Mouse (Mus musculus) left cerebral cortex, adult 2 months (tissue): Measurements from ENCODE around the gene Alk. TPM values are rescaled to one million over a fixed set of nuclear protein-coding genes. Genes with fewer than 3 reads are reported as not detected.
A peak's percentile ranks its signal among the peaks of the same experiment; 100 is the strongest.

ENCODE experiments used
- DNase-seq, 2 experiments: peaks; one replicate each; pipeline ENCODE4 v3.0.0; 2021 to 2022; ENCODE audit warnings: low spot score in 2 of 2, mixed read lengths in 1 of 2; ENCODE audit errors: extremely low spot score in 1 of 2
- H3K27ac ChIP-seq: fragments of 200-600 bp; 2 replicates; pipeline ENCODE4 v1.8.1; 2022
- H3K4me3 ChIP-seq: fragments of 200-600 bp; 2 replicates; pipeline ENCODE4 v1.8.1; 2022
- CTCF ChIP-seq: fragments of 200-600 bp; IDR thresholded peaks from 2 replicates; pipeline ENCODE4 v1.8.1; 2022; ENCODE audit warnings: antibody characterized with exemption, mild to moderate bottlenecking, moderate library complexity
- intact Hi-C: fragments of 180-260 bp; cut with DNase I; formaldehyde crosslinking; loops from one replicate; pipeline ENCODE4 v1.15.1; 2025
- total RNA-seq, 2 experiments: library from RNA; stranded (reverse); gene quantifications; 2 replicates each; pipeline ENCODE4 v1.2.3; 2021

Gene Alk
- total RNA-seq, 2 experiments from 2014 or later: 8.5 to 9.0 TPM

GRCm38 (mm10) chr17:72276778-72277177 is 327.6 kb downstream of the Alk start:
- no peak for DNase-seq
- TF ChIP-seq CTCF: no peak
- intact Hi-C loops: no loop called here
- H3K27ac ChIP-seq: no peak overlapping the region
- no peak overlapping the region for H3K4me3 ChIP-seq

- DNase-seq: no peak
- TF ChIP-seq CTCF: no peak
- Histone ChIP-seq H3K27ac (no peak overlapping the region), H3K4me3 (no peak overlapping the region)
- intact Hi-C loops: no loop called here
Measured at GRCm38 (mm10) chr17:72275391-72275904, 329.0 kb downstream of the Alk start.

GRCm38 (mm10) chr17:72274205-72274604 is 330.2 kb downstream of the Alk start:
- no peak overlapping the region for H3K27ac ChIP-seq
- DNase-seq: no peak
- no peak overlapping the region for H3K4me3 ChIP-seq
- no peak for TF ChIP-seq CTCF
- intact Hi-C loops: no loop called here

- intact Hi-C loops: no loop called here
- no peak overlapping the region for H3K27ac ChIP-seq
- TF ChIP-seq CTCF: no peak
- DNase-seq: no peak
- no peak overlapping the region for H3K4me3 ChIP-seq
Measured at GRCm38 (mm10) chr17:72271640-72272039, 332.8 kb downstream of the Alk start.

- no peak for TF ChIP-seq CTCF
- DNase-seq: no peak
- no peak overlapping the region for H3K4me3 ChIP-seq
- intact Hi-C loops: no loop called here
- H3K27ac ChIP-seq: no peak overlapping the region
Measured at GRCm38 (mm10) chr17:72268529-72268928, 335.9 kb downstream of the Alk start.

GRCm38 (mm10) chr17:72265171-72266022 is 339.0 kb downstream of the Alk start:
- no peak for TF ChIP-seq CTCF
- DNase-seq: no peak
- H3K27ac ChIP-seq: no peak overlapping the region
- intact Hi-C loops: no loop called here
- no peak overlapping the region for H3K4me3 ChIP-seq

GRCm38 (mm10) chr17:72253411-72253810 is 351.0 kb downstream of the Alk start:
- intact Hi-C loops: no loop called here
- no peak for DNase-seq
- Histone ChIP-seq H3K27ac (no peak overlapping the region), H3K4me3 (no peak overlapping the region)
- no peak for TF ChIP-seq CTCF

- no peak for TF ChIP-seq CTCF
- Histone ChIP-seq H3K27ac (no peak overlapping the region), H3K4me3 (no peak overlapping the region)
- intact Hi-C loops: no loop called here
- DNase-seq: no peak
Measured at GRCm38 (mm10) chr17:72251554-72251953, 352.9 kb downstream of the Alk start.

GRCm38 (mm10) chr17:72250482-72251405 is 353.7 kb downstream of the Alk start:
- Histone ChIP-seq H3K27ac (no peak overlapping the region), H3K4me3 (no peak overlapping the region)
- TF ChIP-seq CTCF: no peak
- DNase-seq: no peak
- intact Hi-C loops: no loop called here

GRCm38 (mm10) chr17:72242036-72242435 is 362.4 kb downstream of the Alk start:
- peak; percentile 33 to 56 for DNase-seq
- intact Hi-C loops: loop anchor here (1.0 to 5.0 kb wide), 2 partner anchors 277 to 580 kb away; no protein-coding TSS in a partner anchor
- Histone ChIP-seq H3K27ac (no peak overlapping the region), H3K4me3 (no peak overlapping the region)
- TF ChIP-seq CTCF: peak; percentile 91

- intact Hi-C loops: no loop called here
- DNase-seq: peak in 1 of 2 experiments; percentile 17
Measured at GRCm38 (mm10) chr17:72237315-72237714, 367.1 kb downstream of the Alk start.

GRCm38 (mm10) chr17:72230891-72231290 is 373.5 kb downstream of the Alk start:
- intact Hi-C loops: no loop called here
- Histone ChIP-seq H3K27ac (no peak overlapping the region), H3K4me3 (no peak overlapping the region)
- DNase-seq: no peak
- no peak for TF ChIP-seq CTCF

More at GRCm38 (mm10) chr17:72237315-72237714, 367.1 kb downstream of the Alk start:
- no peak overlapping the region for H3K4me3 ChIP-seq
- TF ChIP-seq CTCF: no peak
- H3K27ac ChIP-seq: no peak overlapping the region
